Mouse (Mus musculus): ENCODE data around the gene Trmt2a. TPM values are rescaled to one million over a fixed set of nuclear protein-coding genes. Genes with fewer than 3 reads are reported as not detected.

Trmt2a gene
- polyA plus RNA-seq, 1 experiment from 2014 or later = 94.7 TPM

MicroRNAs within 50 kb of the gene (microRNA counts, 519-probe panel; counts per million panel counts)
- 2,364 counts per million, percentile 32 among the panel's probes with 10 or more counts for microRNA mmu-miR-1306

Small RNA genes lying within 50 kb of the gene (microRNA-seq; reads per million reads assigned to microRNA genes)
- gene Gm24572 = not detected
- gene Mir1306 = 177 reads per million, percentile 59 among the genes with 10 or more reads in this experiment

Other genes with a start within 250 kb of the Trmt2a start
- gene Dgcr6, start 195.8 kb upstream of the Trmt2a start, polyA plus RNA-seq (2015; fragmentation: Nextera tagmentation; extraction: Ambion mirVana) = 155 and 158 TPM in 2 replicates
- gene Prodh, start 158.5 kb upstream of the Trmt2a start, polyA plus RNA-seq (2015; fragmentation: Nextera tagmentation; extraction: Ambion mirVana) = 4.3 and 4.9 TPM in 2 replicates
- gene Rtn4r, start 121.0 kb upstream of the Trmt2a start, polyA plus RNA-seq (2015; fragmentation: Nextera tagmentation; extraction: Ambion mirVana) = 24.7 and 25.5 TPM in 2 replicates
- not detected in 2 replicates for gene Ccdc188, start 30.8 kb upstream of the Trmt2a start, polyA plus RNA-seq (2015; fragmentation: Nextera tagmentation; extraction: Ambion mirVana)
- gene Zdhhc8, start 13.5 kb upstream of the Trmt2a start, polyA plus RNA-seq (2015; fragmentation: Nextera tagmentation; extraction: Ambion mirVana) = 16.3 and 19.7 TPM in 2 replicates
- 373 and 402 TPM in 2 replicates for gene Ranbp1, start 53 bp downstream of the Trmt2a start, polyA plus RNA-seq (2015; fragmentation: Nextera tagmentation; extraction: Ambion mirVana)
- 2.2 and 6.0 TPM in 2 replicates for gene Gm49776, start 9.6 kb downstream of the Trmt2a start, polyA plus RNA-seq (2015; fragmentation: Nextera tagmentation; extraction: Ambion mirVana)
- gene Dgcr8, start 40.6 kb downstream of the Trmt2a start, polyA plus RNA-seq (2015; fragmentation: Nextera tagmentation; extraction: Ambion mirVana) = 29.5 and 30.9 TPM in 2 replicates
- gene Tango2, start 99.4 kb downstream of the Trmt2a start, polyA plus RNA-seq (2015; fragmentation: Nextera tagmentation; extraction: Ambion mirVana) = 92.5 and 94.0 TPM in 2 replicates
- 78.7 and 81.3 TPM in 2 replicates for gene Arvcf, start 99.5 kb downstream of the Trmt2a start, polyA plus RNA-seq (2015; fragmentation: Nextera tagmentation; extraction: Ambion mirVana)
- gene Txnrd2, start 177.7 kb downstream of the Trmt2a start, polyA plus RNA-seq (2015; fragmentation: Nextera tagmentation; extraction: Ambion mirVana) = 31.0 and 31.7 TPM in 2 replicates
- gene Comt, start 178.2 kb downstream of the Trmt2a start, polyA plus RNA-seq (2015; fragmentation: Nextera tagmentation; extraction: Ambion mirVana) = 106 and 113 TPM in 2 replicates